Mouse (Mus musculus): Measurements from ENCODE around the gene Ranbp3.
A peak's percentile ranks its signal among the peaks of the same experiment; 100 is the strongest.

Gene Ranbp3

GRCm38 (mm10) chr17:56681791-56682190 lies 8.7 kb downstream of the Ranbp3 start:
- no peak for DNase-seq

GRCm38 (mm10) chr17:56682880-56683279 lies 9.8 kb downstream of the Ranbp3 start:
- DNase-seq: no peak

GRCm38 (mm10) chr17:56683546-56684140 lies 10.5 kb downstream of the Ranbp3 start:
- no peak for DNase-seq

DNA sequence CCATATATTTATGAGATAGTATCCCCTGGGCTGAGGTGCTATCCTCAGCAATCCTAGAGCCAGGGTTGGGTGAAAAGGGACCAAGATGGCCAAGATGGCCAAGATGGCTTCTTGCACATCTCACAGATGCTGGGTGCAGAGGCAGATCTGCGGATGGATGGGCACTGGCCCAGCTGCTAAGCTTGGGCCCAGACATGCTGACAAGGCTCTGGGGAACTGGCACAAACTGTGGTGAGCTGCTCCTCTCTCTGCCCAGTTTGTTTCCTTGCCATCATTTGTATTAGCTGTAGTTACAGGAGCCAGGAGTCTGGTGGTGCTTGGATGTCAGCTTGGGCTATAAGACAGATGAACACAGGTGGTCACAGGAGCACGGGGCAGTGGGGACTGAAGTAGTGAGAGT lies 11.6 kb downstream of the Ranbp3 start:
- no peak for DNase-seq

- no peak for DNase-seq
Observed at GRCm38 (mm10) chr17:56686801-56687200, 13.7 kb downstream of the Ranbp3 start.

GRCm38 (mm10) chr17:56688045-56688444 lies 15.0 kb downstream of the Ranbp3 start:
- DNase-seq: no peak

DNA sequence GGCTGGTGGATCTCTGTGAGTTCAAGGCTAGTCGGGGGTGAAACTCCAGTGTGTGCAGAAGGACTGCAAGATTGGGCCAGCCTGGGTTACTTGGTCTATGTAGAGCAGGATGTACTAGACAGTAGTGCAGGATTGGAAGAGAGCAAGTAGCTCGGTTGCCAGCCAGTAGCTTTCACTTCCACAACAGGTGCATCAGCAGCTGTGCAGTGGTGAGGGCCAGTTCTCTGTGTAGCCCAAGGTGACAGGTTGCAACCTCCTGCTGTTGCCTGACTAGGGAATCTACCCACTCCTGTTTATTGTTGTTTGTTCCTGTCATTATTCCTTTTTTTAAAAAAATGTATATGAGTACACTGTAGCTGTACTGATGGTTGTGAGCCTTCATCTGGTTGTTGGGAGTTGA lies 15.6 kb downstream of the Ranbp3 start:
- DNase-seq: no peak

- DNase-seq: no peak
Observed at GRCm38 (mm10) chr17:56693395-56693794, 20.3 kb downstream of the Ranbp3 start.

- DNase-seq: peak; percentile 68
Observed at GRCm38 (mm10) chr17:56693851-56694310, 20.8 kb downstream of the Ranbp3 start.

GRCm38 (mm10) chr17:56700451-56700850 lies 27.4 kb downstream of the Ranbp3 start:
- DNase-seq: no peak

DNA sequence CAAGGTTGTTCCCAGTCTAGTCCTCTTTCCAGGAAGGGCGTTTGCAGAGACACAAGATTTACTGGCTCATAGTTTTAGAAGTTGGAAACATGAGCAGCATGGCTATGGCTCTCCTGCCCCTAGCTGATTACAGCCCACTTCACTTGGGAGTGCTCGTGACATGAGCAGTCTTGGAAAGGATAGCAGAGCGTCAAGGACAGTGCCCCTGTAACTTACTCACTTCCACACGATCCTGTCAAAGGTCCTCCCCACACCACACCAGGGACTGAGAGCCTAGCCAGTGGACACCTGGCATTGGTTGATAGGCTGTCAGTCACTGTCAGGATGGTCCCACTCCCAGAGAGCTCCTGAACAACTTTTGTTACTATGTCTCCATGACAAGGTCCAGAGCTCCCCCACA lies 29.9 kb downstream of the Ranbp3 start:
- no peak for DNase-seq

- no peak for DNase-seq
Observed at GRCm38 (mm10) chr17:56706515-56706914, 33.4 kb downstream of the Ranbp3 start.

DNA sequence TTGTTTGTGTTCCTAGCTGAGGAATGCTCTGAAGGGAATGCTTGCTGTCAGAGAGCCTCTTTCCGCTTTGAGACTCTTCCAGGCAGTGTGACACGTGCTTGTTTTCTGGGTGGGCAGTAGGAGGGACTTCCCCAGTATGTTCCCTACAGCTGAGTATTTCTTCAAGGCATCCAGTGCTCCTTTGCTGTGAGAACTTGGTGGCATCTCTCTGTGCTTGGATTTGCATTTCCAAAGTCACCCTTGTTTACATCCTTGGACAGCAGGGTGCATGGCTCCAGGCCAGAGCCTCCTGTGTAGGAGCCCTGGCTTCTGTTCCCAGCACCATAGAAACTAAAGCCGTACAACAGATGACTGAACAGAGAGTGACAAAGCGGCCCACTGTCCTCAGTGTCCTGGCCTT lies 35.6 kb downstream of the Ranbp3 start:
- DNase-seq: no peak

DNA sequence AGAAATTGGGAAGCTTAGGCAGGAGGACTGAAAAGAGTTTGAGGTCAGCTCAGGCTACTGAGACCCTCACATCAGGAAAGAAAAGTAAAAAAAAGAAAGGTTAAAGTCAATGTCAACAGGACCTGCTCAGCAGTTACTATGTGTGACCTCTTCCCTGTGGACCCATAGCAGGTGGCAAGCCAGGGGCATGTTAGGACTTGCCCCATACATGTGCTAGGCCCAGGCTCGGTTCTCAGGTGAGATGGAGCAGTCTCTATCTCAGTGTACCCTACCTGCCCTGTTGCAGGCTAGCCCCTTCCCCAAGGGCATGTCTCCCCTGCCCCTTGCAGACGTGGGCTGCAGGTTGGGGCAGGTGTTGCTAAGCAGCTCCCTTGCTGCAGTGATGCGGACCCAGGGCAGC lies 36.6 kb downstream of the Ranbp3 start:
- no peak for DNase-seq

DNA sequence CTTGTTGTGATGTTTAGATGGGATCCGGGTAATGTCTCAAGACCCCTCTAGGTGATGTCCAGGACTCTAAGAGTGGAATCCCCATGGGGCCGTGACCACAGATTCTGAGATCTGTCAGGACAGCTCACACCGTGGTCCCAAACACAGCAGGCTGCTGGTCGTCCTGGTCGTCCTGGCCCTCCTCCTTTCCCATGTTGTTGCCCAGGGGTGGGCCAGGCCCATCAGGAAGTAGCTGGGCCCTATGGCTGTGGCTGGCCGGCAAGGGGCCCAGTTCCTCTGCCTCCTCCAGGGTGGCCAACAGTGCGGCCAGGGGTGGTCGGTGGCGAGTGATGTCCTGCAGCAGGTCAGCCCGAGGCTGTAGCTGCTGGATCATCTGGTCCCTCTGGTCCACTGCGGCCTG lies 42.3 kb downstream of the Ranbp3 start:
- DNase-seq: no peak

DNA sequence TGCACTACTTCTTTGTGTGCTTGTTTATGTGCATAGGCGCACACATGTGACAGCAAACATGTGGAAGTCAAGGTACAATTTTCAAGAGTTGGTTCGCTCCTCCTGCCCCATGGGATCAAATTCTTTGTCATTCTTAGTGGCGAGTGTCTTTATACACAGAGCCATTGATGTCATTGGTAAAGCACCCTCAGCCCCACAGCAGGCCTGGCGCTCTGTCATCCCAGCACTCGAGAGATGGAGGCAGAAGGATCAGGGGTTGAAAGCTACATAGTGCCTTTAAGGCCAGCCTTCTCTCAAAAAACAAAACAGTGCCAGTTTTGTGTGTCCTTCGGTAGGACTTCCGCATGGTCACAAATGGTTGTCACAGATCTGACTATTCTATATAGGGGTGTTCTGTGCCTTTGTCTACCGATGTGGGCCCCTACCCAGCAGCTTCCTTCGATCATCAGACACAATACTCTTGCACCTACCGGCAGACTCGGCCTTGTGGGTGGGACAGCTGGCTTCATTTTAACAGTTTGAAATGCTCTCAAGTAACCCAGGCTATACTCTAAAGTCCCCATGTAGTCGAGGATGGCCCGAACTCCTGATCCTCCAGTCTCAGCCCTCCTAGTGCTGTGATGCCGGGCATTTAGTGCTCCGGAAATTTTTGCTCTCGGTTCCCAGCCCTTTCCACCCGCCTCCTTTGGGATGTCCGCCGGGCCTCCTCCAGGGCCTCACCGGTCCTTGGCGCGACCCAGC lies 43.0 kb downstream of the Ranbp3 start:
- no peak for DNase-seq

DNA sequence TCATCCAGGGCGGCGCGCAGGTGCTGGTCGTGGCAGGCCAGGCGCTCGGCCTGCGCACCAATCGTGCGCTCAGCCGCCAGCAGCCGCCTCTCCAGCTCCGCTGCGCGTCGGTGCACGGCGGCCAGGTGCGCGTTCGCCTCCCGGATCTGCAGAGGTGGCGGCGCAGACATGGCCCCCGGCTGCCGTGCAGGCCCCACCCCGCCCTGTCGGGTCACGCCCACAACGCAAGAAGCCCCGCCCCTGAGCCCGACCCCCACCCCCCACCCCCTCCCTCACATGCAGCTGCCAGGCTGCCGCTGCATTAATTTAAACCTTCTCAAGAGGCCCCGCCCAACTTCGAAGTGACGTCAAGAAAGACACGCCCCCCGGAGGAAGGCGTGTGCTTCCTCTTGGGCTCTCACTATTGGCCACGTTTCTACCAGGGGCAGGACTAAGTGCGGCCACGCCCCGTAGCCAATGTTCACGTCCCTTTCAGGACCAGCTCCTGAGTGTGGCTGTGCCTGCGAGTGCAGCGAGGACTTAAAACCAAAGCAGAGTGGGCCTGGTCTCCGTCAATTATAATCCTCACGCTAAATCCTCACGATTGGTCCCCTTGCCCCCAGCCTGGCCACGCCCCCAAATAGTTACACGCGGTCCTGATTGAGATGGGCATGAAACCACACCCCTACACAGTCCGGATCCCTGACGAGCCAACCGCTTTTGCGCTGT lies 43.7 kb downstream of the Ranbp3 start:
- DNase-seq: peak; percentile 99

GRCm38 (mm10) chr17:56717363-56718058 lies 44.4 kb downstream of the Ranbp3 start, which contains the start of the genes Ndufa11 and Vmac:
TSS of gene Ndufa11 (plus strand) at chr17:56717767.
TSS of gene Vmac (minus strand) at chr17:56718022.
- DNase-seq: peak; percentile 97

DNA sequence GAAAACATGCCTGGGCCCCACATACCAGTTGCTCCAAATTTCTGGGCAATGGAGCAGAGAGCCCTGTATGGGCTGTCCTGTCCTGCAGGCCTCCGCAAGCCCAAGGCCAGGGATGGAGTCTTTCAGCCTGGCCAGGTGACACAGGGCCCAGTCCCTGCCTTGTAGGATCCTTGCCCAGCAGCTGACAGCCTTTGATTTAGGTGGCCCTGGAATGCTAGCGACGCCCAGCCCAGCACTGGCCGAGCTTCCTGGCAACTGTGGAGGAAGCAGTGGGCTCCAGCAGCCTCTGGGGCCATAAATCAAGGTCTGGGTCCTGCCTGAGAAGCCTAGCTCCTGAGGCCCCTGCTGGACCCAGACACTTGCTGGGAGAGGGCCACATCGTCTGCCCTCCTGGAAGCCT lies 49.3 kb downstream of the Ranbp3 start:
- peak; percentile 21 for DNase-seq

DNA sequence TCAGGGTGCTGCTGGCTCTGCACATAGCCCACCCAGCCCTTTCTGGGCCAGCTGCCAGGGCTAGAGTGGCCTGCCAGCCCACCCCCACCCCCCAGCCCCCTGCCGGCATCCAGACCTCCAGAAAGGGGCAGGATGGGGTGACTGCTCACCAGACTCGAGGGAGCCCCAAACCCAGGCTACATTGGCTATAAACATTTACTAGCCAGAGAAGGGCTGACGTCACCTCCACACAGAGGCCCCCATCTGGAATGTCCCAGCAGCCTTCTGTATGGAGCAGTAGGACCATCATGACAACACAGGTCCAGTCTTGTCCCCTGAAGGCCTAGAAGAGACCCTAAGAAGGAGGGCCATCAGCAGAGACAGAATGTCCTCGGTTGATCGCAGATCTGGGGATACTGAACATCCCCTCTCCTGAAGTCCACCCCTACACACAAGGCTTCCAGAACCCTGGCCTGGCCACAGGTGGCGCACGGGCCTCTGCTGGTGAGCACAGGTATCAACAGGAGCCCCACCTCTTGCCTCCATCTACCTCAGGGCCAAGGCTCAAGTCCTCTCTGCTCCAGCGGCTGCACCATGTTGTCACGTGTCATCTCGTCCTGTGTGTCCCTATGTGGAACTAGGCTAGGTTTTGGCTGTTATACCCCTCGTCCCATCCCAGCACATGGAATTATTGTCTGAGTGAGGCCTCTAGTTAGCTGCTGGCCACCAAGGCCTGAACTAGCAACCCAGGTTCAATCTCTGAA lies 50.5 kb downstream of the Ranbp3 start:
- no peak for DNase-seq

- no peak for DNase-seq
Observed at GRCm38 (mm10) chr17:56727029-56727649, 54.0 kb downstream of the Ranbp3 start.

DNA sequence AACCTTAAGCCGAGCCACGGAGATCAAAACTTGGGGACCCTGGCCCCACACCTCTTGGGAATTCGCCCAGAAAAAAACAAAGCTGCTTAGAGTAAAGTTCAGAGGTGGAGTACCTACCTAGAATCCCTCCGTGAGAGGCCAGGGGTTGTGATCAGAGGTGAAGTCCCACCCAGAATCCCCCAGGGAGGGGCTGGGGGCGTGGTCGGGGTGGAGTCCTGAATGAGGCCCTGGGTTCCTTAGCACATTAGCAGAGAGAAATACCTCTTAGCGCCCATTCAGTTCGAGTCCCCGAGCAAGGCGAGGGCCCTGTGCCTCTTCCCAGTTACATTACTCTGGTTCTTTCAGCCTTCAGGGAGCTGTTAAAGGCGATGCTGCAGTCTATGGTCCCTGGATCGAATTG lies 54.6 kb downstream of the Ranbp3 start:
- no peak for DNase-seq
